Mouse (Mus musculus): ENCODE results near the gene Prss47. TPM values are rescaled to one million over a fixed set of nuclear protein-coding genes. Genes with fewer than 3 reads are reported as not detected.

Gene Prss47
- polyA plus RNA-seq (2012; rRNA removed) = 0.10 TPM in 1 of 2 replicates, not detected in the other

GRCm38 (mm10) chr13:65052660-65053059 lies at the start of gene Prss47:
Gene Prss47, minus strand, starts transcription at chr13:65052760.
- no peak for DNase-seq (ENCODE audit: low read depth)

- DNase-seq (ENCODE audit: low read depth) = no peak
Observed at GRCm38 (mm10) chr13:65101232-65101631, 48.7 kb upstream of the Prss47 start.

GRCm38 (mm10) chr13:65100678-65101077 lies 48.1 kb upstream of the Prss47 start:
- no peak for DNase-seq (ENCODE audit: low read depth)

GRCm38 (mm10) chr13:65097018-65097417 lies 44.5 kb upstream of the Prss47 start:
- DNase-seq (ENCODE audit: low read depth) = no peak

GRCm38 (mm10) chr13:65095923-65096322 lies 43.4 kb upstream of the Prss47 start:
- no peak for DNase-seq (ENCODE audit: low read depth)

- no peak for DNase-seq (ENCODE audit: low read depth)
Observed at GRCm38 (mm10) chr13:65069969-65070368, 17.4 kb upstream of the Prss47 start.

GRCm38 (mm10) chr13:65035057-65035456 lies 17.5 kb downstream of the Prss47 start:
- DNase-seq (ENCODE audit: low read depth) = no peak

GRCm38 (mm10) chr13:65032758-65033157 lies 19.8 kb downstream of the Prss47 start, which contains the start of gene Spata31d1c:
Gene Spata31d1c, plus strand, starts transcription at chr13:65033058.
- no peak for DNase-seq (ENCODE audit: low read depth)

- no peak for DNase-seq (ENCODE audit: low read depth)
Observed at GRCm38 (mm10) chr13:65011052-65011738, 41.4 kb downstream of the Prss47 start.

GRCm38 (mm10) chr13:65007971-65008370 lies 44.6 kb downstream of the Prss47 start:
- no peak for DNase-seq (ENCODE audit: low read depth)

- no peak for DNase-seq (ENCODE audit: low read depth)
Observed at GRCm38 (mm10) chr13:65006760-65007159, 45.8 kb downstream of the Prss47 start.

GRCm38 (mm10) chr13:65005414-65005813 lies 47.1 kb downstream of the Prss47 start:
- no peak for DNase-seq (ENCODE audit: low read depth)

Other genes with a start within 250 kb of the Prss47 start
- 1.1 and 1.5 TPM in 2 replicates for gene Cntnap3, start 148.8 kb downstream of the Prss47 start, polyA plus RNA-seq (2012; rRNA removed)
- 0.03 and 0.16 TPM in 2 replicates for gene Spata31, start 135.4 kb downstream of the Prss47 start, polyA plus RNA-seq (2012; rRNA removed)
- 0.09 TPM in 1 of 2 replicates, not detected in the other for gene Spata31d1c, start 19.7 kb downstream of the Prss47 start, polyA plus RNA-seq (2012; rRNA removed)
- 20.8 and 23.8 TPM in 2 replicates for gene Mfsd14b, start 60.2 kb upstream of the Prss47 start, polyA plus RNA-seq (2012; rRNA removed)
- not detected in 2 replicates for gene Olfr465-ps1, start 85.3 kb upstream of the Prss47 start, polyA plus RNA-seq (2012; rRNA removed)
- not detected in 2 replicates for gene Olfr466, start 97.5 kb upstream of the Prss47 start, polyA plus RNA-seq (2012; rRNA removed)
- gene Nlrp4f, start 153.2 kb upstream of the Prss47 start, polyA plus RNA-seq (2012; rRNA removed) = 0.04 TPM in 2 replicates
- not detected in 2 replicates for gene Gm10775, start 206.8 kb upstream of the Prss47 start, polyA plus RNA-seq (2012; rRNA removed)
- gene Zfp369, start 226.1 kb upstream of the Prss47 start, polyA plus RNA-seq (2012; rRNA removed) = 14.3 and 15.1 TPM in 2 replicates

All from gonadal fat pad, adult 2 months (tissue).